Mouse (Mus musculus) hindbrain, embryonic 14.5 days (tissue): Measurements from ENCODE around the gene Mif4gd. TPM values are rescaled to one million over a fixed set of nuclear protein-coding genes. Genes with fewer than 3 reads are reported as not detected.

ENCODE experiments used
- ATAC-seq: fragments of 200-750 bp; cut with Nextera tagmentation; 2 replicates; pipeline ENCODE4 v1.8.0; 2017; ENCODE audit warnings: moderate number of reproducible peaks, mild to moderate bottlenecking, moderate TSS enrichment, moderate library complexity; ENCODE audit not compliant: low FRiP score
- DNase-seq: peaks from one replicate; pipeline ENCODE4 v3.0.0-alpha.2; 2015; ENCODE audit warnings: low spot score
- H3K27ac ChIP-seq: fragments of 300-500 bp; sonication (generic); 2 replicates; pipeline ENCODE4 v1.5.1; 2014; ENCODE audit warnings: mild to moderate bottlenecking, moderate library complexity
- H3K27me3 ChIP-seq: fragments of 300-500 bp; sonication (generic); 2 replicates; pipeline ENCODE4 v1.6.1; 2014; ENCODE audit warnings: mild to moderate bottlenecking, low read length, mixed read lengths; ENCODE audit not compliant: control insufficient read depth, insufficient read depth
- H3K36me3 ChIP-seq: fragments of 300-500 bp; sonication (generic); replicated peaks from 2 replicates; pipeline ENCODE4 v1.6.1; 2014; ENCODE audit not compliant: control insufficient read depth, insufficient read depth
- H3K4me1 ChIP-seq: fragments of 300-500 bp; sonication (generic); replicated peaks from 2 replicates; pipeline ENCODE4 v1.6.1; 2014; ENCODE audit warnings: antibody characterized with exemption, low read length, mixed read lengths; ENCODE audit not compliant: control insufficient read depth, insufficient read depth
- H3K4me2 ChIP-seq: fragments of 300-500 bp; sonication (generic); replicated peaks from 2 replicates; pipeline ENCODE4 v1.6.1; 2014; ENCODE audit warnings: mild to moderate bottlenecking, moderate library complexity
- H3K4me3 ChIP-seq: fragments of 300-500 bp; sonication (generic); replicated peaks from 2 replicates; pipeline ENCODE4 v1.5.1; 2014; ENCODE audit warnings: mild to moderate bottlenecking, low read length
- H3K9ac ChIP-seq: fragments of 300-500 bp; sonication (generic); 2 replicates; pipeline ENCODE4 v1.6.1; 2014
- H3K9me3 ChIP-seq: fragments of 300-500 bp; sonication (generic); 2 replicates; pipeline ENCODE4 v1.6.1; 2016; ENCODE audit warnings: low read length; ENCODE audit not compliant: control insufficient read depth
- WGBS: fragments of 180-500 bp; shearing (Covaris S2); extraction: QIAGEN DNeasy Blood & Tissue Kit; methylation state at CpG from one replicate; pipeline ENCODE4 v1.1.7; 2014; 5-methylcytosine and 5-hydroxymethylcytosine counted together
- polyA plus RNA-seq: library from polyadenylated mRNA; unstranded; fragments of >200 nt; fragmentation: Nextera tagmentation; extraction: Ambion mirVana; gene quantifications from 2 replicates; pipeline ENCODE4 v1.2.1, GENCODE M21; 2014

The Mif4gd gene
- polyA plus RNA-seq, 1 experiment from 2014 or later = 13.5 TPM

DNA sequence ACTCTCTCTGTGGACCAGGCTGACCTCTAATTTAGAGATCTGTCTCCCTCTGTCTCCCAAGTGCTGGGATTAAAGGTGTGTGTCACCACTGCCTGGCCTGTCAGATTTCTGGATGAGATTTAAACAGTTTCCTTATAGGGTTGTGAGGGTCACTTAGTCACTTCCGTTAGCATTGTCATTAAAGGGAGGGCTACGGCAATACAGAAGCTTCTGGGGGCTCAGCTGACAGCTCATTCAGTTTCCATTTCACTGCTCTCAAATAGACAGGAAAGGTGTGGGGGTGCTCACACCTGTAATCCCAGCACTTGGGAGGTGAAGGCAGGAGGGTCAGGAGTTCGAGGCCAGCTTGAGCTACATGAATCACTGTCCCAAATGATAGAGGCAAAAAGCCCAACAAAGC is 24.2 kb upstream of the Mif4gd start:
- H3K36me3 ChIP-seq = no peaks in the 10 kb centered on the region; the same call in 1 of the 2 replicates
- no peak for DNase-seq
- no peaks in the 10 kb centered on the region for H3K4me1 ChIP-seq
- WGBS = 88% methylated on average over 3 of the region's 3 CpGs
- H3K27ac ChIP-seq = no peak overlapping the region
- H3K4me2 ChIP-seq = no peak overlapping the region
- no peak overlapping the region for H3K4me3 ChIP-seq
- H3K9me3 ChIP-seq = no peaks in the 10 kb centered on the region
- H3K9ac ChIP-seq = no peak overlapping the region
- H3K27me3 ChIP-seq = no peaks in the 10 kb centered on the region
- no peak for ATAC-seq

DNA sequence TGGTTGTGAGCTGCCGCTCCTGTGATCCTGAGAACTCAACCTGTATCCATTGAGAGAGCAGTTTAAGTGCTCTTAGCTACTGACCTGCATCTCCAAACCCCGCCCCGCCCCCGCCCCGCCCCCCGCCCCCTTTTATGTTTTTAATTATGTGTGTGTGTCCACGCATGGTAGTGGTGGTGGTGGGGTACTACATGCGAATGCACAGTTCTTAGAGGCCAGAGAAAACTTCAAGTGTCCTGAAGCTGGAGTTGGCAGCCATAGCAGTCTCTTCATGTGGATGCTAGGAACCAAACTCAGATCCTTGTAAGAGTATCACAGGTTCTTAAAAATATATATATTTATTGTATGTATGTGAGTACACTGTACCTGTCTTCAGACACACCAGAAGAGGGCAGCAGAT is 22.7 kb upstream of the Mif4gd start:
- H3K4me3 ChIP-seq = no peak overlapping the region

DNA sequence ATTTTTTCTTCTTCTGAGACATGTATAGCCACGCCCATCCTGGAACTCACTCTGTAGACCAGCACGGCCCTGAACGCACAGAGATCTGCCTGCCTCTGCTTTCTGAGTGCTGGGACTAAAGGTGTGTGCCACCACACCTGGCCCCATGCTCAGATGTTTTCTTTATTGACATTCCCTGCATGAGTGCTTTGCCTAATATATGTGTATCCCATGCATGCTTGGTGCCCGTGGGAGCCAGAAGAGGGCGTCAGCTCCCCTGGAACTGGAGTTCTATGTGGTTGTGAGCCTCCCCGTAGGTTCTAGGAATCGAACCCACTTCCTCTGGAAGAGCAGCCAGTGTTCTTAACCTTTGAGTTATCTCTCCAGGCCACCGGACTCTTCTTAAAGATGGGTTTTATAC is 22.3 kb upstream of the Mif4gd start:
- Histone ChIP-seq H3K4me3 (no peak overlapping the region), H3K9me3 (no peaks in the 10 kb centered on the region), H3K27ac (no peak overlapping the region), H3K4me2 (no peak overlapping the region), H3K36me3 (no peaks in the 10 kb centered on the region), H3K9ac (no peak overlapping the region), H3K27me3 (no peaks in the 10 kb centered on the region), H3K4me1 (no peaks in the 10 kb centered on the region)
- no peak for DNase-seq
- ATAC-seq = no peak
- 89% methylated on average over 8 of the region's 8 CpGs for WGBS

More for the DNA sequence above, 22.7 kb upstream of the Mif4gd start:
- DNase-seq = no peak
- Histone ChIP-seq H3K27ac (no peak overlapping the region), H3K9ac (no peak overlapping the region), H3K4me1 (no peaks in the 10 kb centered on the region), H3K4me2 (no peak overlapping the region), H3K27me3 (no peaks in the 10 kb centered on the region), H3K36me3 (no peaks in the 10 kb centered on the region), H3K9me3 (no peaks in the 10 kb centered on the region)
- ATAC-seq = no peak
- 76% methylated on average over 8 of the region's 8 CpGs for WGBS

DNA sequence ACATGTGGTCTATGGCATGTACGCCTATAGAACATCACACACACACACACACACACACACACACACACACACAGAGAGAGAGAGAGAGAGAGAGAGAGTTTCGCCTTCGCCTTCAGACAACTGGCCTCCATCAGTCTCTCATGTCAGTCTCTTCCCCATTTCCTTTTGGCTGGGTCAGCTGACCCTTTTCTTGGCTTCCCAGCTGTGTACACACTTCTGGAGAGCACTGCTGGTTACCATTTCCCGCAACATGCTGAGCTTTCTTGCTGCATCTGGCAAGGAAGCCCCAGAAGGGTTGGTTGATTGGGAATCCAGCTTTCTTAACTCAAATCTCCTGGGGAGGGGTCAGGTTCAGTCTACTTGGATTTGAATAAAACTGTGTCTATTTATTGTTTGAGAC is 21.3 kb upstream of the Mif4gd start:
- ATAC-seq = no peak
- Histone ChIP-seq H3K4me1 (no peaks in the 10 kb centered on the region), H3K4me3 (no peak overlapping the region), H3K4me2 (no peak overlapping the region), H3K27me3 (no peaks in the 10 kb centered on the region), H3K27ac (no peak overlapping the region), H3K9ac (no peak overlapping the region), H3K9me3 (no peaks in the 10 kb centered on the region), H3K36me3 (no peaks in the 10 kb centered on the region)
- WGBS = 83% methylated on average over 4 of the region's 4 CpGs
- no peak for DNase-seq

DNA sequence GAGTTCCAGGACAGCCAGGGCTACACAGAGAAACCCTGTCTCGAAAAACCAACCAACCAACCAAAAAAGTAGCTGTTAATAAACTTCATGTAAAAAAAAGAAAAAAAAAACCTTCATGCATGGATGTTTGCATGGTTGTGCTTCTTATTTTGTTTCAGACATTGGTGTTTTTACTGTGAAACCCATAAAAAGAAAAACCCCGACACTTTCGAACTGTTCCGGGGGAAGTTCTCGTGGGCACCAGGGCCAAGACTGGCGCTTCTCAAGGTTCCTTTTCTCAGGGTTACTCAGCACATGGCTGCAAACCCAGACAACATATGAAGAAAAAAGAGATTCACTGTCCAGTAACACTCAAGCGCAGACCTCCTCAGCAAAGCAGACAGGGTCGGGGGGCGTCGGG is 20.1 kb upstream of the Mif4gd start:
- 86% methylated on average over 10 of the region's 10 CpGs for WGBS
- no peak overlapping the region for H3K4me2 ChIP-seq

DNA sequence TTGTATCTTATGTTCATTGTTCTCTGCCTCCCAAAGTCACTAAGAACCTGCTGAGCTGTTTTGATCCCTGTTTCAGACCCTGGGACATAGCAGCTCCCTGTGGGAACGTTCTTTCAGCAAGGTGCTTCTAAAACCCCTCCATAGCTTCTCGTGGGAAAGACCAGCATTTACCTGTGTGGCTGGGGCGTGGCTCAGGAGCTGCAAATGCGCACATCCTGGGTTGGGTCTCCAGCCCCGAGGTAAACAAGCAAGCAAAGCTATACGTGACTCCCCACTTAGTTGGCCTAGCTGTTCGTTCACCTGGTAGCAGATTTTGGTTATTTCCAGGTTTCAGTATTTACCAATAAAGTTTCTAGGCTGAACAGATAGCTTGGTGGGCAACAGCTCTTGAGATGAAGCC is 19.5 kb upstream of the Mif4gd start:
- Histone ChIP-seq H3K9ac (no peak overlapping the region), H3K4me2 (no peak overlapping the region), H3K27ac (no peak overlapping the region), H3K4me3 (no peak overlapping the region), H3K27me3 (no peaks in the 10 kb centered on the region), H3K4me1 (peaks cover 7% of the 10 kb centered on the region; the same call in 1 of the 2 replicates), H3K36me3 (no peaks in the 10 kb centered on the region), H3K9me3 (no peaks in the 10 kb centered on the region)
- no peak for ATAC-seq
- WGBS = 82% methylated on average over 7 of the region's 7 CpGs
- no peak for DNase-seq

More for the DNA sequence above, 20.1 kb upstream of the Mif4gd start:
- H3K27me3 ChIP-seq = no peaks in the 10 kb centered on the region
- no peak for DNase-seq
- H3K4me1 ChIP-seq = 0 out of 2 replicates have a peak, but pooled peaks cover 3% of the 10 kb centered on the region
- H3K36me3 ChIP-seq = no peaks in the 10 kb centered on the region
- no peak for ATAC-seq
- no peak overlapping the region for H3K27ac ChIP-seq
- no peak overlapping the region for H3K4me3 ChIP-seq
- H3K9ac ChIP-seq = no peak overlapping the region
- no peaks in the 10 kb centered on the region for H3K9me3 ChIP-seq

DNA sequence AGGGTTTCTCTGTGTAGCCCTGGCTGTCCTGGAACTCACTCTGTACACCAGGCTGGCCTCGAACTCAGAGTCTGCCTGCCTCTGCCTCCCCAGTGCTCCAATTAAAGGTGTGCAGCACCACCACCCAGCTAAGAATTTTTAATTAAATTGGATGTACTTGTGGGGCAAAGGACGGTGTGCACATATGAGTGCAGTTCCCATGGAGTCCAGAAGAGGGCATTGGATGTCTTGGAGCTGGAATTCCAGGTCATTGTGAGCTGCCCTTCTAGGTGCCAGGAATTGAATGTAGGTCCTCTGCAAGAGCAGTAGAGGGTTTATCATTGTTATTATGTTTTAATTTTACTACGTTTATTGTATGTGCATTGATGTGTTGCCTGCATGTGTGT is 18.7 kb upstream of the Mif4gd start:
- DNase-seq = no peak

DNA sequence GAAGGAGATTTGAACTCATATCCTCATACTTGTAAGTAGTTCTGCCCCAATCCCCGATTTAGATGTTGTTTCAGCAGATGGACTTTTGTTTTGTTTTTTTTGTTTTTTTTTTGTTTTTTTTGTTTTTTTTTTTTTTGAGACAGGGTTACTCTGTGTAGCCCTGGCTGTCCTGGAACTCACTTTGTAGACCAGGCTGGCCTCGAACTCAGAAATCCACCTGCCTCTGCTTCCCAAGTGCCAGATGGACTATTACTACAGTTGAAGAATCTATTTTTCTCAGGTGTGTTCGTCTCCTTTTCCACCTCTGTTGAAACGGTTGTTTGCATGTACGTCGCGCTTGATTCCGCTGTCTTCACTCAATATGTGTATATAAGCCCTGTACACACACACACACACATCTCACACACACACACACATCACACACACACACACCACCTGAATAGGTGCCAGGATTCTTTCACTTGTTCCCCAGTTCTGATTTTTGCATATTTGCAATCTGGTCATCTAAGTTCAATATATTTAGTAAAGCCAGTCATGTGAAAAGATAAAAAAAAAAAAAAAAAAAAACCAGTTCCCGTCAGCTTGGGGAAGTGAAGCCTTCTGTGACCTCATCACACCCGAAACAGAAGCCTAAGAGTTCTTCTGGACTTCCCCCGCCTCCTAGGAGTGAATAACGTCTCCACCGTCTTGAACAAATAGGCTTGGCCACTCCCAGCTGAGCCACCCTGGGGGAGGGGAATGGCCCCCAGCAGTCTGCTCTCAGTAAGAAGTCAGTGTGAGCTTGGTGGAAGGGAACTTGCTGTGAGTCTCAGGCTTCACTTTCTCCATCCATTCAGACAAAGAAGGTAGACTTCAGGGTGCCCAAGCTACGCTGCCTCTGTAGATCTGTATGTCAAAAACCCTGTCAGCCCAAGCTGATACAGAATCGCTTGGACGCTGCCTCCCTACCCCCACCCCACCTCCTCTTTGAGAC is 18.0 kb upstream of the Mif4gd start:
- Histone ChIP-seq H3K36me3 (no peaks in the 10 kb centered on the region), H3K4me2 (no peak overlapping the region), H3K4me3 (no peak overlapping the region), H3K27me3 (no peaks in the 10 kb centered on the region), H3K9me3 (no peaks in the 10 kb centered on the region), H3K9ac (no peak overlapping the region), H3K4me1 (peaks cover 14% of the 10 kb centered on the region; the same call in 1 of the 2 replicates), H3K27ac (no peak overlapping the region)
- ATAC-seq (no peak), DNase-seq (no peak)
- 51% methylated on average over 16 of the region's 16 CpGs for WGBS

More for the DNA sequence above, 18.7 kb upstream of the Mif4gd start:
- peaks cover 14% of the 10 kb centered on the region; the same call in 1 of the 2 replicates for H3K4me1 ChIP-seq
- H3K9ac ChIP-seq = no peak overlapping the region
- ATAC-seq = no peak
- no peak overlapping the region for H3K4me3 ChIP-seq
- H3K27ac ChIP-seq = no peak overlapping the region
- no peak overlapping the region for H3K4me2 ChIP-seq
- no peaks in the 10 kb centered on the region for H3K36me3 ChIP-seq
- 18% methylated on average over 3 of the region's 3 CpGs for WGBS
- no peaks in the 10 kb centered on the region for H3K9me3 ChIP-seq
- no peaks in the 10 kb centered on the region for H3K27me3 ChIP-seq

DNA sequence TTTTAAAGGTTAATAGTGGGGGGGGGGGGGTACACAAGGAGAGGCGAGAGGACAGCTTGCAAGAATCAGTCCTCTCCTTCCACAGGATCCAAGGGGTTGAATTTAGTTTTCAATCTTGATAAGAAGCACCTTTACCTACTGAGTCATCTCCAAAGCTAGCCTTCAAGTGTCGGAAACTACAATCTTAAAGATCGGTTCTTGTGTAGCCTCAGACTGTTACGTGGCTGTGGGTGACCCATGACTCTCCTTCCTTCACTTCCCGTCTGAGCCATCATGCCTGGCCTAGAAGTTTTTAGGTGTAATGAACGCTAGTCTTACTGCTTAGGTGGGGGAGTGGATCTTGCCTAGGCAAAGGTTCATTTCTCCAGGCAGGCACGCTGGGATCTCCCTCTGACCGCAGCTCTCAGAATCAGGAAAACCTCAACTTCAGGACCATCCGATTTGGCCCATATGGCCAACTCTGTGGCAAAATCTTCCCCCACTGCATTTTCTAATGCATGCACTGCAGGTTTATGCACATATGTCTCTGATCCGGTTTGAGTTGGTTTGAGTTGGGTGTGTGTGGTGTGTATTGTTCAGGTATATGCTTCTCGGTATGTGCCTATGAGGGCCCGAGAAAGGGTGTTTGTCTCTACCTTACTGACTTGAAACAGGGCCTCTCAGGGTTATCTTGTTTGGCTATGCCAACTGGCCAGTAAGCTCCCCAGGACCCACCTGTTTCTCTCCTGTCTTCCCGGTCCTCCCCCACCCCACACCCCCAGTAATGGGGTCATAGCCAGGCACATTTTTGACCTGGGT is 17.2 kb upstream of the Mif4gd start:
- ATAC-seq (no peak), DNase-seq (no peak)
- no peaks in the 10 kb centered on the region for H3K36me3 ChIP-seq
- no peaks in the 10 kb centered on the region for H3K9me3 ChIP-seq
- H3K4me1 ChIP-seq = peaks cover 14% of the 10 kb centered on the region; the same call in 1 of the 2 replicates
- H3K4me2 ChIP-seq = no peak overlapping the region
- WGBS = 87% methylated on average over 13 of the region's 13 CpGs
- no peak overlapping the region for H3K4me3 ChIP-seq
- H3K9ac ChIP-seq = no peak overlapping the region
- H3K27me3 ChIP-seq = no peaks in the 10 kb centered on the region
- H3K27ac ChIP-seq = no peak overlapping the region
